Mouse (Mus musculus) heart, postnatal 0 days (tissue): ENCODE data around the gene Otulinl. TPM values are rescaled to one million over a fixed set of nuclear protein-coding genes. Genes with fewer than 3 reads are reported as not detected.

Source experiments
- ATAC-seq: fragments of 200-750 bp; cut with Nextera tagmentation; 2 replicates; pipeline ENCODE4 v1.8.0; 2017; ENCODE audit warnings: low read depth, moderate number of reproducible peaks, moderate library complexity; ENCODE audit not compliant: insufficient read depth
- DNase-seq: peaks from one replicate; pipeline ENCODE4 v3.0.0-alpha.2; 2016; ENCODE audit warnings: low spot score
- H3K27ac ChIP-seq: fragments of 300-500 bp; sonication (generic); 2 replicates; pipeline ENCODE4 v1.5.1; 2014; ENCODE audit warnings: low read depth, mild to moderate bottlenecking
- H3K27me3 ChIP-seq: fragments of 300-500 bp; sonication (generic); 2 replicates; pipeline ENCODE4 v1.6.1; 2014; ENCODE audit warnings: low read length, mixed read lengths; ENCODE audit not compliant: control insufficient read depth, insufficient read depth
- H3K36me3 ChIP-seq: fragments of 300-500 bp; sonication (generic); replicated peaks from 2 replicates; pipeline ENCODE4 v1.6.1; 2014; ENCODE audit warnings: low read length, mixed read lengths; ENCODE audit not compliant: control insufficient read depth, insufficient read depth
- H3K4me1 ChIP-seq: fragments of 300-500 bp; sonication (generic); 2 replicates; pipeline ENCODE4 v1.6.1; 2014; ENCODE audit warnings: antibody characterized with exemption; ENCODE audit not compliant: control insufficient read depth, insufficient read depth
- H3K4me2 ChIP-seq: fragments of 300-500 bp; sonication (generic); 2 replicates; pipeline ENCODE4 v1.6.1; 2014; ENCODE audit warnings: low read depth, mild to moderate bottlenecking, low read length, moderate library complexity
- H3K4me3 ChIP-seq: fragments of 300-500 bp; sonication (generic); 2 replicates; pipeline ENCODE4 v1.5.1; 2014; ENCODE audit warnings: low read depth, low read length
- H3K9ac ChIP-seq: fragments of 300-500 bp; sonication (generic); replicated peaks from 2 replicates; pipeline ENCODE4 v1.6.1; 2014; ENCODE audit warnings: low read depth, low read length, mixed read lengths
- H3K9me3 ChIP-seq: fragments of 300-500 bp; sonication (generic); replicated peaks from 2 replicates; pipeline ENCODE4 v1.6.1; 2016; ENCODE audit warnings: low read length; ENCODE audit not compliant: control insufficient read depth
- CTCF ChIP-seq: IDR thresholded peaks from 2 replicates; pipeline ENCODE4 v1.5.1; 2016; ENCODE audit warnings: antibody characterized with exemption, control low read depth, low read depth
- EP300 ChIP-seq: IDR thresholded peaks from 2 replicates; pipeline ENCODE4 v1.6.1; 2016; ENCODE audit warnings: antibody characterized with exemption, low read depth
- WGBS: fragments of 180-500 bp; shearing (Covaris S2); extraction: QIAGEN DNeasy Blood & Tissue Kit; methylation state at CpG from one replicate; pipeline ENCODE4 v1.1.7; 2014; 5-methylcytosine and 5-hydroxymethylcytosine counted together
- polyA plus RNA-seq: library from polyadenylated mRNA; unstranded; fragments of >200 nt; fragmentation: Nextera tagmentation; extraction: Ambion mirVana; gene quantifications from 2 replicates; pipeline ENCODE4 v1.2.1, GENCODE M21; 2015
- total RNA-seq: library from RNA; depleted of rRNA; stranded (reverse); fragments of >200 nt; gene quantifications from 2 replicates; pipeline ENCODE4 v1.2.3, GENCODE M21; 2014; ENCODE audit warnings: low replicate concordance

The Otulinl gene
- total and polyA plus RNA-seq, 2 experiments from 2014 or later = 3.2 to 15.3 TPM

- 93% methylated on average over 1 of the region's 1 CpGs for WGBS
- H3K9me3 ChIP-seq = no peaks in the 10 kb centered on the region
- no peak overlapping the region for H3K4me3 ChIP-seq
- peaks cover 25% of the 10 kb centered on the region for H3K36me3 ChIP-seq
- H3K4me2 ChIP-seq = no peak overlapping the region
- no peak overlapping the region for H3K27ac ChIP-seq
- no peaks in the 10 kb centered on the region for H3K27me3 ChIP-seq
- no peak overlapping the region for H3K9ac ChIP-seq
- ATAC-seq = no peak
- TF ChIP-seq EP300 (no peak), CTCF (no peak)
- H3K4me1 ChIP-seq = peaks cover 53% of the 10 kb centered on the region
- DNase-seq = no peak
Observed at GRCm38 (mm10) chr15:27626314-27626713, 55.1 kb downstream of the Otulinl start.

DNA sequence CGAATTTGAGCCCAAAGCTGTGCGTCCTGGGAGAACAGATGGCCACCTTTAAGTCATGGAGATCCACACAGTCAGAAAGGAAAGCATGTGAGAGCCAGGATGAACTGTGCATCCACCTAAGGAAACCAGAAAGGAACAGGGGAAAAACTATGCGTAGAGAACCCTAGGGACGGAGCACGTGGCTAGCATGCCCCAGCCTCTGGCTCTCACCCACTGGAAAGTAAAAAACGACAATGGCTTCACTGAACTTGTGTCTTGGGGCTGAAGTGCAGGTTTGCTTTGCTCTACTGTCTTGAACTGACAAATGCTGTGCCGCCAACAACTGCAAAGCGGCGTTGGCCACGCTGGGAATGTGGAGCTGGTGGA lies 55.5 kb downstream of the Otulinl start:
- Histone ChIP-seq H3K27me3 (no peaks in the 10 kb centered on the region), H3K9me3 (no peaks in the 10 kb centered on the region), H3K4me3 (no peak overlapping the region), H3K4me2 (no peak overlapping the region), H3K4me1 (peaks cover 53% of the 10 kb centered on the region), H3K9ac (0 out of 2 replicates have a peak overlapping the region, but pooled peaks have one; percentile 12), H3K36me3 (peaks cover 30% of the 10 kb centered on the region), H3K27ac (peak overlapping the region; percentile 54)
- no peak for DNase-seq
- ATAC-seq = no peak
- whole genome bisulfite sequencing = 57% methylated on average over 10 of the region's 10 CpGs
- TF ChIP-seq CTCF (no peak), EP300 (no peak)

DNA sequence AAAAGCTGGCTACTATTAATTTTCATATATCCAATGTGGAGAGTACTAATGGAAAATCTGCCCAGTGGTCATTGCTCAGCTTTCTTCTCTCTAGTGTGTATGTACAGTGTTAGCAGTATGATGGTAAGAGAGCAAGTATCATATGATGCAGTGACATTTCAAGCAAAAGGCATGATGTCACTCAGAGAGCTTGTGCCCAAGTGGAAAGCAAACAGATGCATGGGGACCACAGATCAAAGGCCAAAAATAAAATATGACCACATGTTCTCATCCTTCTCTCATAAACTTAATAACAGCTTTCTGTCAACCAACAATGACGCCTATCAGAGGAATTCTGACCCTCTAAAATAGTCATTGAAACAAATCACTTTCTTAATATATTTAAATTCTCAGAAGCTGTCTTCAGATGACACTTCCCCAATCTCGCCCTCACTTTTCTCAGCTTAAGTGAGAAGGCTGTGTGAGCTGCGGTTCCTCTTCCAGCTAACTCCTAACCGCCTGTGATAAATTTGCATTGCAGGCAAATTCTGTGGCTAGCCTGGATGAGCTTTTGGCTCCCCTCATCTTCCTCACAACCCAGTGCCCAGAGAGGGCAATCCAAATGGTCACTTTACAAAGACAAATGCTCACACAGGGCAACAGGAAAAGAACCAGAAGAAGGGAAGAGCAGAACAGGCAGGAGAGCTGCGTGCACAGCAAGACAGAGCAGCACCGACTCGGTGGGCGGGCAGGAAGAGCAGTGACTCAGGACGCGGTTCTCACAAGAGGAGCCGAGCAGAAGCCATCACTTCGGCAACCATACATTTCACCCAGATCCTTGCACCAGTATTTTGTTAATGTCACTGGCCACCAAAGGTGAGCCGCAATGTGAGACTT lies 56.1 kb downstream of the Otulinl start:
- no peaks in the 10 kb centered on the region for H3K27me3 ChIP-seq
- 0 out of 2 replicates have a peak overlapping the region, but pooled peaks have one; percentile 12 for H3K9ac ChIP-seq
- H3K4me3 ChIP-seq = no peak overlapping the region
- H3K27ac ChIP-seq = peak overlapping the region; percentile 54
- TF ChIP-seq CTCF (no peak), EP300 (no peak)
- DNase-seq (no peak), ATAC-seq (peak; percentile 29; the same call in 1 of the 2 replicates)
- no peaks in the 10 kb centered on the region for H3K9me3 ChIP-seq
- WGBS = 66% methylated on average over 13 of the region's 13 CpGs
- H3K36me3 ChIP-seq = peaks cover 31% of the 10 kb centered on the region
- H3K4me1 ChIP-seq = peaks cover 58% of the 10 kb centered on the region
- no peak overlapping the region for H3K4me2 ChIP-seq

DNA sequence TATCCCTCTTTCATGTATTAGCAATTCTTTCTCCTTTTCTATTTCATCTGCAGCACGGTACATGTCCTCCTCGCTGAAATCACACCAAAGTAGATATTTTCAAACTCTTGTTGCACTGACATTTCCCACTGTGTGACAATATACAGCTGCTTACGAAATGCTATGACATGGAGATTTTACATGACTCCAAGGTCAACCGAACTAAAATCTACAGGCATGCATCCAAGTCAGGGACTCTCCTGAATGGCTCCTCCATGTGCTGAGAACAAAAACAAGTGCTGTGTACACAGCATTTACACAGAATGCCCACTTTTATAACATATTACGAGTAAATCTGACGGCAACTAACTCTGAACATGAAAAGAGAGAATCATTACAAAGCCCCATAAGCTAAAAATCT lies 58.1 kb downstream of the Otulinl start:
- no peak overlapping the region for H3K4me2 ChIP-seq
- ATAC-seq = no peak
- no peak overlapping the region for H3K9ac ChIP-seq
- WGBS = 64% methylated on average over 6 of the region's 6 CpGs
- no peaks in the 10 kb centered on the region for H3K27me3 ChIP-seq
- H3K4me1 ChIP-seq = peaks cover 53% of the 10 kb centered on the region
- no peaks in the 10 kb centered on the region for H3K9me3 ChIP-seq
- peak overlapping the region; percentile 28 for H3K27ac ChIP-seq
- TF ChIP-seq CTCF = no peak
- TF ChIP-seq EP300 = no peak
- H3K36me3 ChIP-seq = peaks cover 39% of the 10 kb centered on the region
- no peak for DNase-seq
- no peak overlapping the region for H3K4me3 ChIP-seq

- Histone ChIP-seq H3K4me3 (no peak overlapping the region), H3K9ac (no peak overlapping the region), H3K27me3 (no peaks in the 10 kb centered on the region), H3K27ac (peak overlapping the region; percentile 30; the same call in 1 of the 2 replicates), H3K9me3 (no peaks in the 10 kb centered on the region), H3K4me1 (peaks cover 46% of the 10 kb centered on the region), H3K36me3 (peaks cover 42% of the 10 kb centered on the region), H3K4me2 (no peak overlapping the region)
- TF ChIP-seq EP300 (no peak), CTCF (no peak)
- ATAC-seq = no peak
- DNase-seq = no peak
- WGBS = 68% methylated on average over 6 of the region's 6 CpGs
Observed at GRCm38 (mm10) chr15:27620475-27621185, 60.7 kb downstream of the Otulinl start.
